In genomic region chr19:32326156-32326555, GRCm38 (mm10) we compare ENCODE assay signal across 21 mouse cellular contexts.
A peak's percentile ranks its signal among the peaks of the same experiment; 100 is the strongest.
DNase-seq lines count a peak whose midpoint lies in the region; ATAC-seq lines count a peak whose summit lies in the region.
"Had no signal": no experiment of that assay in that cellular context is flagged by ENCODE, and none has a peak within 500 bp of the region (broad histone marks: within the 10 kb centered on the region; RNA-seq: fewer than 3 reads in every experiment).

No protein-coding gene starts in this region.

- H3K27ac ChIP-seq in heart, embryonic 15.5 days, result peak overlapping the region; percentile 49
- peak overlapping the region; percentile 5; the same call in 1 of the 2 replicates for H3K27ac ChIP-seq in lung, embryonic 16.5 days (ENCODE audit: low read length)
- no peak overlapping the region for H3K27ac ChIP-seq in midbrain, embryonic 11.5 days (ENCODE audit: low read depth, low read length)
- H3K27ac ChIP-seq: embryonic facial prominence, embryonic 13.5 days; hindbrain, embryonic 15.5 days; left cerebral cortex, adult 2 months; midbrain, embryonic 15.5 days; neural tube, embryonic 15.5 days had no signal

- no peak overlapping the region for H3K4me2 ChIP-seq in heart, embryonic 15.5 days
- no peak overlapping the region for H3K4me2 ChIP-seq in lung, embryonic 16.5 days (ENCODE audit: low read depth, low read length)
- H3K4me2 ChIP-seq in midbrain, embryonic 11.5 days, result no peak overlapping the region
- H3K4me2 ChIP-seq: embryonic facial prominence, embryonic 13.5 days; hindbrain, embryonic 15.5 days; midbrain, embryonic 15.5 days; neural tube, embryonic 15.5 days had no signal

- H3K9ac ChIP-seq in heart, embryonic 15.5 days, result no peak overlapping the region
- H3K9ac ChIP-seq in lung, embryonic 16.5 days (ENCODE audit: low read length), result no peak overlapping the region
- H3K9ac ChIP-seq in midbrain, embryonic 11.5 days (ENCODE audit: low read length), result no peak overlapping the region
- H3K9ac ChIP-seq: embryonic facial prominence, embryonic 13.5 days; hindbrain, embryonic 15.5 days; midbrain, embryonic 15.5 days; neural tube, embryonic 15.5 days had no signal

- no peak overlapping the region for H3K4me3 ChIP-seq in heart, embryonic 15.5 days
- no peak overlapping the region for H3K4me3 ChIP-seq in lung, embryonic 16.5 days (ENCODE audit: low read length)
- no peak overlapping the region for H3K4me3 ChIP-seq in midbrain, embryonic 11.5 days (ENCODE audit: low read depth, low read length)
- H3K4me3 ChIP-seq: embryonic facial prominence, embryonic 13.5 days; hindbrain, embryonic 15.5 days; left cerebral cortex, adult 2 months; midbrain, embryonic 15.5 days; neural tube, embryonic 15.5 days had no signal

- 64% methylated on average over 3 of the region's 3 CpGs for WGBS in heart, embryonic 15.5 days
- 58% methylated on average over 3 of the region's 3 CpGs for WGBS in lung, embryonic 16.5 days
- WGBS in midbrain, embryonic 11.5 days, result 92% methylated on average over 3 of the region's 3 CpGs

- no peaks in the 10 kb centered on the region for H3K27me3 ChIP-seq in heart, embryonic 15.5 days
- H3K27me3 ChIP-seq in lung, embryonic 16.5 days (ENCODE audit: control insufficient read depth, insufficient read depth, low read depth, low read length), result no peaks in the 10 kb centered on the region
- H3K27me3 ChIP-seq in midbrain, embryonic 11.5 days (ENCODE audit: control insufficient read depth, insufficient read depth, low read length), result no peaks in the 10 kb centered on the region
- H3K27me3 ChIP-seq: hindbrain, embryonic 15.5 days; megakaryocyte, embryonic 14.5 days; midbrain, embryonic 15.5 days; neural tube, embryonic 15.5 days had no signal

- H3K36me3 ChIP-seq in heart, embryonic 15.5 days, result no peaks in the 10 kb centered on the region
- H3K36me3 ChIP-seq in lung, embryonic 16.5 days (ENCODE audit: control insufficient read depth, insufficient read depth, low read length), result no peaks in the 10 kb centered on the region
- no peaks in the 10 kb centered on the region for H3K36me3 ChIP-seq in midbrain, embryonic 11.5 days (ENCODE audit: control insufficient read depth, insufficient read depth, low read length)
- H3K36me3 ChIP-seq: embryonic facial prominence, embryonic 13.5 days; hindbrain, embryonic 15.5 days; midbrain, embryonic 15.5 days; neural tube, embryonic 15.5 days had no signal

- peaks cover 50% of the 10 kb centered on the region for H3K4me1 ChIP-seq in heart, embryonic 15.5 days (replicated peaks)
- peaks cover 42% of the 10 kb centered on the region for H3K4me1 ChIP-seq in lung, embryonic 16.5 days (replicated peaks; ENCODE audit: control insufficient read depth, insufficient read depth, low read length)
- H3K4me1 ChIP-seq in midbrain, embryonic 11.5 days (ENCODE audit: control insufficient read depth, insufficient read depth, low read length), result peaks cover 3% of the 10 kb centered on the region; the same call in 1 of the 2 replicates

- no peaks in the 10 kb centered on the region for H3K9me3 ChIP-seq in heart, embryonic 15.5 days (replicated peaks)
- no peaks in the 10 kb centered on the region for H3K9me3 ChIP-seq in lung, embryonic 16.5 days (ENCODE audit: control insufficient read depth, low read length)
- H3K9me3 ChIP-seq in midbrain, embryonic 11.5 days (ENCODE audit: control insufficient read depth, low read length), result no peaks in the 10 kb centered on the region
- H3K9me3 ChIP-seq: embryonic facial prominence, embryonic 13.5 days; hindbrain, embryonic 15.5 days; megakaryocyte, embryonic 14.5 days; midbrain, embryonic 15.5 days; neural tube, embryonic 15.5 days had no signal

- no peak for ATAC-seq in heart, embryonic 15.5 days (replicated peaks; ENCODE audit: insufficient number of reproducible peaks, insufficient read depth, low FRiP score, low read depth)
- ATAC-seq in lung, embryonic 16.5 days (ENCODE audit: low read depth), result no peak
- ATAC-seq in midbrain, embryonic 11.5 days (ENCODE audit: low FRiP score), result no peak
- ATAC-seq: forebrain, embryonic 16.5 days; midbrain, embryonic 15.5 days had no signal

- peak; percentile 89 for DNase-seq in heart, adult 11 months
- DNase-seq in heart, postnatal 25 days (ENCODE audit: low spot score), result no peak
- no peak for DNase-seq in heart, adult 18-20 months
- DNase-seq in lung, postnatal 25 days (ENCODE audit: low spot score), result no peak
- no peak for DNase-seq in midbrain, embryonic 11.5 days (ENCODE audit: low spot score, missing footprints)
- DNase-seq: adrenal gland, postnatal 10 days; cerebellum, adult 11 months; kidney, adult 11 months; kidney, postnatal 14 days; left cerebral cortex, postnatal 4 days; liver; thymus, postnatal 14 days had no signal

- intact Hi-C loops in heart, postnatal 25 days (cut with DNase I), result no loop called here
